Mouse (Mus musculus) brain, embryonic 14.5 days (tissue): Measurements from ENCODE around the gene S1pr4.

Source experiments
- CTCF ChIP-seq: fragments of 200-500 bp; IDR thresholded peaks from 2 replicates; pipeline ENCODE4 v1.5.1; 2012; ENCODE audit warnings: inconsistent platforms, mild to moderate bottlenecking, moderate library complexity, borderline replicate concordance; ENCODE audit not compliant: insufficient read depth, insufficient read length; ENCODE audit errors: extremely low read depth
- POLR2A ChIP-seq: fragments of 200-500 bp; IDR thresholded peaks from 2 replicates; pipeline ENCODE4 v1.6.1; 2012; ENCODE audit warnings: mild to moderate bottlenecking, inconsistent platforms, borderline replicate concordance; ENCODE audit not compliant: poor library complexity, insufficient read depth, insufficient read length, severe bottlenecking; ENCODE audit errors: extremely low read depth

GRCm38 (mm10) chr10:81459399-81459798, 40.5 kb downstream of the S1pr4 start:
- TF ChIP-seq POLR2A (no peak), CTCF (no peak)
